Mouse (Mus musculus): ENCODE measurements around the gene Pald1. TPM values are rescaled to one million over a fixed set of nuclear protein-coding genes. Genes with fewer than 3 reads are reported as not detected.

Pald1 gene
- total RNA-seq, 1 experiment from 2014 or later: not detected

DNA sequence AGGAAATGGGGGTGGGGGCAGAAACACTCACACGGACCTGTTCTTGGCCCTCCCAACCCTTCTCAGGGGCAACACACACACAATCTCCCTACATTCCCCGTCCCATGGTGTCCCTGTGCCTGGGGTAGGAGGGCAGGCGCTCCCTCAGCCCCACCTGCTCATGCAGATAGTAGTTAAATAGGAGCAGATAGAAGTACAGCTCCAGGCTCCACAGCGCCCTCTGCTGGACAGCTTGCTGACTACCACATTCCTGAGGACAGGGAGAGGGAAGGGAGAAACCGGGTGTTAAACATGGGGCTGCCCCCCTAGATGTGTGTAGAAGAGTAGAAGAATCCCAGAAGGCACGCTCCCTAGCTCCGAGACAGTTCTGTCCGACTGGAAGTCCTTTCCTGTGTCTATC is 39.4 kb downstream of the Pald1 start:
- ATAC-seq (ENCODE audit: extremely low read depth, insufficient number of reproducible peaks, low FRiP score, poor library complexity, severe bottlenecking): no peak

DNA sequence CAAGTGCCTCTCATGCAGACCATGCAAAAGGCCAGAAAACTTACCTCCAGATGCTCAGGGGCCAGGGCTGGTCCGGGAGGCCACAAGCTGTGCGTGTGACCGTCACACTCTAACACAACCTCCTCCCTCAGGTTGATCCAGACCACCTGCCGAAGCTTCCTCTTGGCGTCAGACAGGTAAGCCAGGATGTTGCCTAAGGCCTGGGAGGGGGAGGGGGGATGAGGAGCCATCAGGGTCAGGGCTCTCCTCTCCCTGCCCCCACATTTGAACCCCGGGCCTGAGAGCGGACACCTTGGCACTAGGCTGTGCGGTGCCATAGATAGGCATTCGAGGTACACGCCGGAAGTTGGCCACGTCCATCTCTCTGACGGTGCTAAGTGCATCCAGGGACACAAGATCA is 40.6 kb downstream of the Pald1 start:
- ATAC-seq (ENCODE audit: extremely low read depth, insufficient number of reproducible peaks, low FRiP score, poor library complexity, severe bottlenecking): no peak

DNA sequence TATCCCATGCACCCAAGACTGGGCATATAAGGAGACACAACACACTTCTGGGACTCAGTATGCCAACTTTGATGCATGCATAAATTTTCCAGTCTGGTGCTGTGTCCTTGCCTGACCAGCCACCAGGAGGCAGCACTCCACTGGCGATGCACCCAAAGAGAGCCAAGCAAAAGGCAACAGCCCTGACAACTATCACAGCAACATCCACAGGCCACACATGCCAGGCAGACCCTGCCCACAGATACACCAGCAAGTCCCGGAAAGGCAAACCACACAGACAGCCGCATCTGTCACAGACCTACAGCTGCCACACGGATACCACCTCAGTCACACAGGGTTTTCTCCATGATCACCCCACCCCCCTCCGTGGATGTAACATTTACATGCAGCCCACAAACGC is 41.8 kb downstream of the Pald1 start:
- 0 out of 2 replicates have a peak, but pooled peaks have one; percentile 24 for ATAC-seq (ENCODE audit: extremely low read depth, insufficient number of reproducible peaks, low FRiP score, poor library complexity, severe bottlenecking)

DNA sequence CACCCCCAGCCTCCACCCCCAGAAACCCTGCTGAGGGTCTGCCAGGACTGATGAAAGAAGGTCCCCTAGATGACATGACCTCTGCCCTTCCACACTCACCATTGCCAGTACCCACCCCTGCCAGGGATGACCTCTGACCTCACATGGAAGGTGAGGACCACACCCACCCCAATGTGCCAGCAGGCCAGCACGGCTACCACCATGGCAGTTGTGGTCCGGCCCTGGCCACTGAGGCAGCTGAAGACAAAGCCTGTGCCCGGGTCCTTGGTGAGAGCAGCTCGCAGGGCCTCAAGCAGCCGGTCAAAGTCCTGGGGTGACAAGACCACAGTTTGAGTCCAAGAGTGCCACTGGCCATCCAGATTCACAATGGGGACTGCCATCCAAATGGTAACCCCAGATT is 42.3 kb downstream of the Pald1 start:
- ATAC-seq (ENCODE audit: extremely low read depth, insufficient number of reproducible peaks, low FRiP score, poor library complexity, severe bottlenecking): no peak

DNA sequence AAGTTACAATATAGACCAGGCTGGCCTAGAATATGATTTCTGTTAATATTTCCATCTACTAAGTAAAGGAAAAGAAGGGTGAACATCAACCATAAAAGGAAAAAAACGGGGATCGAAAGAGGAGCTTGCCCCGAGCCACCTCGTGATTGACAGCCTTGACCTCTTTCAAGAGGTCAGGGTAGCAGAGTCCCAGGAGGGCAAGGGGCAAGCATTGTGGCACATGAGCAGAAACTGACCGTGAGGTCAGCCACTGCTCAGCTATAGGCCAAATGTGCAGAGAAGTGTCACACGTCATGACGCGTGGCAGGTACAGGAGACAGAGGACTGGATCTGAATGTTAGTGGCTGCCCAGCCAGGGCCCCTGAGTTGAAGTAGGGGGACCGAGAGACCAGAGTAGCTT is 43.1 kb downstream of the Pald1 start:
- ATAC-seq (ENCODE audit: extremely low read depth, insufficient number of reproducible peaks, low FRiP score, poor library complexity, severe bottlenecking): no peak

DNA sequence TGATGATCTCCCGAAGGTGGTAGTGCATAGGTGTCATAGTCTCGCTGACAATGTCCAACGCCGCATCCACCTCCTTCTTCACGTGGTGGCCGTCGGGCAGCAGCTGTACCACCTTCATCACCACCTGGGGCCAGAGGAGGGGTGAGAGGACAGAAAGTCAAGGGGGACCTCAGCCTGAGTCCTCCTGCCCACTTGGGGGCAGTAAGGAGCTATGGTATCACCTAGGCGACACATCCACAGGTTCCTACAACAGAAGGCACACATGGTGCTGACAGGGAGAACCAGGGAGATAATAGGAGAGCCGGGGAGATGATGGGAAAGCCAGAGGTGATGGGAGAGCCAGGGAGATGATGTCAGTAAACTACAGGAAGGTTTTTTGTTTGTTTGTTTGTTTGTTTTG is 44.1 kb downstream of the Pald1 start:
- no peak for ATAC-seq (ENCODE audit: extremely low read depth, insufficient number of reproducible peaks, low FRiP score, poor library complexity, severe bottlenecking)

DNA sequence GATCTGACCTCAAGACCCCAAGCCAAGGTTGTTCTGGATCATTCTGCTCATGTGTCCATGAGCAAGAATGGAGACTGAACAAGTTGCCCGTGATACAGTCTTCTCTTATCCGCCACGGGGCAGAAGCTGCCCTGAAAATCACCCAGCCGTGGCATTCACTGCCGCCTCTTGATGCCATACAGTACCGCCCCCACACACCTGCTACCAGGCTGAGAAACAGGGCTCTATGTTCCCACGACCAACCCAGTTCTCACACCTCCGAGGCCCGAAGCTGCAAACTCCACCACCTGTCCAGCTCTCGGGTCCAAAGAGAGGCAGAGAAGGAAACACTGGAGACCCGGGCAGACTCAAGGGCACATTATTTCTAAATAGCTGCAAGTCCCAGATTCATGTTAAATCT is 45.7 kb downstream of the Pald1 start:
- no peak for ATAC-seq (ENCODE audit: extremely low read depth, insufficient number of reproducible peaks, low FRiP score, poor library complexity, severe bottlenecking)

DNA sequence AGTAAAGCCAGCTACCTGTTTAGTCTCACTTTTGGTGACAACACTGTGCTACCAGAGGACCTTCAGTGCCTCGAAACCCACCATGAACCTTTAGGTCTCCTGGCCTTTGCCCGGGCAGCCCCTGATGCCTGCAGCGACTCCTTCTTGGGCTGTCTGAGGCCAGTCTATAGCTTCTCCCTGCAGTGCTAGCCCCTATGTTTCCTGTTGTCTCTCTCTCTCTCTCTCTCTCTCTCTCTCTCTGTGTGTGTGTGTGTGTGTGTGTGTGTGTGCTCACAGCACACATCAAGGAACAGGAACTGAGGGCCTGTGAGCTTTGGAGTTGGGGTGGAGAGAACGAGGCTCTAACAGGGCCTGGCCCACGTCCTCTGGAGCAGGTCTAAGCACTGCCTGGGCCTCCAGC is 46.7 kb downstream of the Pald1 start:
- ATAC-seq (ENCODE audit: extremely low read depth, insufficient number of reproducible peaks, low FRiP score, poor library complexity, severe bottlenecking): no peak

DNA sequence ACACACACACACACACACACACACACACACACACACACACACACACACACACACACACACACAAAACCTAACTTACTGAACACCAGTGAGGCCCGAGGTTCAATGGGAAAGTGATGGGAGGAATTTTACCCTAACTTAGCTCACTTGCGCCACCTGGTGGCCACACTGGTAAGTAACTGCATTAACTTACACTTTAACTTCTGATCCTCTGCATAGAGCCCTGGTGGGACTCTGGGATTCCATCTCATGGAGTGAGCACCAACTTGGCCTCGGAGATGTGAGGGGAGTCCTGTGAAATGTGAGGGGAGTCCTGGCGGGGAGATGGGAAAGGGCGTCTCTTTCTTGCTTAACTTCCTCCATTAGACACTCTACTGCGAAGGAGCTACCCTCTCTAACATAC is 47.2 kb downstream of the Pald1 start:
- peak; percentile 41; the same call in 1 of the 2 replicates for ATAC-seq (ENCODE audit: extremely low read depth, insufficient number of reproducible peaks, low FRiP score, poor library complexity, severe bottlenecking)

DNA sequence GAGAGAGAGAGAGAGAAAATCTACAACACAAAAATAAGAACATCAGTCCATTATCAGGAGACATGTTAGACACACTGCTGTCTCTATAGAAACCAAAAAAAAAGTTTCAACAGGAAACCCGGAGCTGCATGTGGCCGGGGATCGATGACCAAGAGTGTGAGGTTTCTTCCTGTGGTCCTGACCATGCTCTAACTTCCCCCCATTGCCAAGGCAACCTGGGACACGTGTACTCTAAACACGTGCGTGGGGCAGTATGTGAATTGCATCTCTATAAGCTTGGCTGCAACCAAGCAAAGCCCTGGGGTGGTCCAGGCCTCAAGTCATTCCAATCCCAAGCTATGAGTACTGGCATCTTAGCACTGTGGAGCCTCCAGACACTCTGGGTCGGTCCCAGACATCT is 48.8 kb downstream of the Pald1 start:
- ATAC-seq (ENCODE audit: extremely low read depth, insufficient number of reproducible peaks, low FRiP score, poor library complexity, severe bottlenecking): no peak; the same call in 1 of the 2 replicates

DNA sequence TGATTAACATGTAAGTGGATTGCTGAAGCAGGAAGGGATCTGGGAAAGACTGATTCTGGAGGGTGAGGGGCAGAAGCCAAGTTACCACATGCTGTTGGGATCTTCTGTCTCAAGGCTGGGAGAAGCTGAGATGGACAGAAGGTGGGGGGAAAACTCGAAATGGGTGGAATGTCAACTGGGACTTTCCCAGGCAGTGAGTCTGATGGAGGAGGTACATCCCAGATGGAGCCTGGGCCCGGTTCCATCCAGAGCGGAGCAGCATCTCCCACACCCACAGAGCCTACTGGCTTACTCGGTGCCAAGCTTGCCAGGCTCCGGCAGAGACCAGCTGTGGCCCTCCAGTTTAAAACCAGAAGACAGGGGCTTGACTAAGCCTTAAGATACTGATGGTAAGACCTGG is 52.3 kb downstream of the Pald1 start:
- ATAC-seq (ENCODE audit: extremely low read depth, insufficient number of reproducible peaks, low FRiP score, poor library complexity, severe bottlenecking): no peak

DNA sequence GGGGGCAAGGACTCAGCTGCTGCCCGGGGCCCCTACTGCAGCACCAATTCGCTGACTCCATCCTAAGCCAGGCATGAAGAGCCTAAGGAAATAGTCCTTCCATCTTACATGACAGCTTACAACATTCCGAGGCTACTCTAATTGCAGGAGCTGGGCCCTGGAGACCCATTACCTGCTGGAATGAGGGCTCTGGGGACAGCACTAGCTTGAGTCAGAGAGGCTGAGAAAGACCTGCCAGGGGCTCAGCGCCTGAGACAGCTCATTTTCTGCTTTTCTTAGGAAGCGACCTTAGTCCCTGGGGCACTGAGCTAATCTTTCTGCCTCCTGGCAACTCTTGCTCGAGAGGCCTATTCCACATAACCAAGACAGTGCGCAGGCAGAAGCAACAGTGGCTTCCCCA is 54.4 kb downstream of the Pald1 start:
- no peak for ATAC-seq (ENCODE audit: extremely low read depth, insufficient number of reproducible peaks, low FRiP score, poor library complexity, severe bottlenecking)

DNA sequence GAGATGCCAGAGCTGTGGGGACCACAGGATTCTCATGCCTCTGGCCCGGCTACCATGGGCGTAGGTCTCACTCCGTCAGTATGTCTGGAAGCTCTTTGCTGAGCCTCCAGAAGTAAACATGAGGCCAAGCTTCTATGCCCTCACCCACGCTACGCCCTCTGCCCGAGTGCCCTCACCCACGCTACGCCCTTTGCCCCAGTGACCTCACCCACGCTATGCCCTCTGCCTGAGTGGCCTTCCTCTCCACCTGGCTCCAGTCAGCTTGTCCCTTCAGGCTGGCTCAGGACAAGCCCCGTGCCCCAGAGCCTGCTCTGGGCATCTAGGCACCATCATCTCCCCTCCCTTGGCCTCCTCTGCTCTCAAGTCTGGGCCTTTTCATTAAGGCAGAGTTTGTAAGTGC is 55.8 kb downstream of the Pald1 start:
- no peak for ATAC-seq (ENCODE audit: extremely low read depth, insufficient number of reproducible peaks, low FRiP score, poor library complexity, severe bottlenecking)

DNA sequence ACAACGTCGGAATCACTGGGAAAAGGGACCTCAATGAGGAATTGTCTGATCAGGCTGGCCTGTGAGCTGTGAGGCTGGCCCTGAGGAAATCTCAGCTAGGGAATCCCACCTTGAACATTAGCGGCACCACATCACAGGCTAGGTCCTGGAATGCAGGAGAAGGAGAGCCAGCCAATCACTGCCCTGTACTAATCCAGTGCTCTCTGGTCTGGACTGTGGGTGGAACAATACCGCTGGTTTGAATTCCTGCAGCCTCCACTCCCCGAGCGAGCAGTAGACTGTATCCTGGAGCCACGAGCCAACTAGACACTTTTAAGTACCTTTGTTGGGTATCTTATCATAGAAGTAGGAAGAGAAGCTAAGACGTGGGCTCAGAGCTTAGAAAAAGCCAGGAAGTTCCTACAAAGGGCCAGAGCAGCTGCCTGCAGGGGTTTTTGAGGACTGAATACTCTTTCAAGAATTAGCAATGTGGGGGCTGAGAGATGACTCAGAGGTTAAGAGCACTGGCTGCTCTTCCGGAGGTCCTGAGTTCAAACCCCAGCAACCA is 57.5 kb downstream of the Pald1 start:
- no peak for ATAC-seq (ENCODE audit: extremely low read depth, insufficient number of reproducible peaks, low FRiP score, poor library complexity, severe bottlenecking)

DNA sequence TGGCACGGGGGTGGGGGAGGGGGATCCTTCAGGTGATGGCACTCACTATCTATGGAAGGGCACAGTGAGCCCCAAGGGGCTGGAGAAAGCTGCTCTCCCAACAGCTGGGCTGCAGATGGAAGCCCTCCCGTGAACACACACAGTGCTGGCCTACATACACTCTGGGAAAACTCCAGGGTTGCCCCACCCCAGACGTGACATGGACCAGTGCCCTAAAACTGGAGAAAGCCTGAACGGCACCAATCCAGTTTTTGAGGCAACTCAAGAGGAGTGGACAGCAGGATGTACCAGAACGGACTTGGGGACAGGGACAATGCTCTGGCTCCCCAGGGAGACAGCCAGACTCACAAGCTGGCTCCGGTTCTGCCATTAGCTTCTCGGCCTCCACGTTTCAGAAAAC is 58.6 kb downstream of the Pald1 start:
- no peak for ATAC-seq (ENCODE audit: extremely low read depth, insufficient number of reproducible peaks, low FRiP score, poor library complexity, severe bottlenecking)

DNA sequence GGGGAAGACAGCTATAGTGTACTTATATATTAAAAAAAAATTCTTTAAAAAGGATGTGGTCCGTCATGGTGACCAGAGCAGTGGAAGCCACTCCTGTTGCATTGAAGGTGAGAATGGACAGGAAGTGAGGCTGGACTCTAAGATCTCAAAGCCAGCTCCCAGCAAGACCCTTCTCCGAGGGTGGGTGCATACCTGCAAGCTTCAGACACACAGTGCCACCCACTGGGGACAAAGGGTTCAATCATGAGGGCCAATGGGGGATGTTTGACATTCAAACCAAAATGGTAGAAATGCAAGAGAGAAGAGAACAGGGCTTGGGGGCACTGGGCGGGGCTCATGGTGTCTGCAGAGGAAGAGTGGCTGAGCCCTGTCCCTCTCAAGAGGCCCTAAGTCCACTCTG is 64.8 kb downstream of the Pald1 start:
- no peak for ATAC-seq (ENCODE audit: extremely low read depth, insufficient number of reproducible peaks, low FRiP score, poor library complexity, severe bottlenecking)

DNA sequence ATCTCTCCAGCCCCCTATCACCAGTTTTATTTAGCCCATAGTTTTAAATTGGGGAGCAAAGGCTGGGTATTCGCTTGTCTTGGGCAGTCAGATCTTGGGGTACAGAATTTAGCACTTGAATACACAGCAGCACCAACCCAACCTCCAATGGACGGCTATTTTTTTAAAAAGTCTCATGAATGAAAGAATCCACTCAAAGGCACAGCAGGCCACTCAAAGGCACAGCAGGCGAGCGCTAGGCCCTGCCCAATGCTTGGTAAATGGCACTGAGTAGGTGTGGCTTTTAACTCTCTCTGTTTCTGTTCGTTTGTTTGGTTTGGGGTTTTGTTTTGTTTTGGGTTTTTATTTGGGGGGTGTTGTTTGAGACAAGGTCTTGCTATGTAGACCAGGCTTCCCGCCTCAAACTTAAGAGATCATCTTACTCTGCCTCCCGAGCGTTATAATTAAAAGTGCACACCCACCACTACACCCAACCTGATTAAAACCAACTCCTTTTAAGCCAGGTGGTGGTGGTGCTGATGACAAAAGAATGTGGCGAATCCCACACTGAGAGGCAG is 67.9 kb downstream of the Pald1 start:
- no peak for ATAC-seq (ENCODE audit: extremely low read depth, insufficient number of reproducible peaks, low FRiP score, poor library complexity, severe bottlenecking)

DNA sequence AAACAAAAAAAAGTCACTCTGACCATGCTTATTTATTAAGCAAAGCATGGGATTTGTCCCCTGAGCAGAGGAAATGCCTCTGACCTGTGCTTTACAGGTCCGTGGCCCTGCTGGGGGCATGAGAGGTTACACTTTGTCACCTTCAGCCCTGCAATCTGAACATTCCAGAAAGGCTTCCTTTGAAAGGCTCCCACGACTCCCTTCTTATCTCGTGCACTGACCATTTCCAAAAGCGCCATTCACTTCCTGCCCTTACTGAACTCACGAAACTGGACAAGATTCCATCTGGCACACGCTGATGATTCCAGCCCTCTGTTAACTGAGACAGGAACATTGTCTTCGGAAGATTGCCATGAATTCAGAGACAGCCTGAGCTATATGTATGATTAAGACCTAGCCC is 69.6 kb downstream of the Pald1 start:
- no peak for ATAC-seq (ENCODE audit: extremely low read depth, insufficient number of reproducible peaks, low FRiP score, poor library complexity, severe bottlenecking)

DNA sequence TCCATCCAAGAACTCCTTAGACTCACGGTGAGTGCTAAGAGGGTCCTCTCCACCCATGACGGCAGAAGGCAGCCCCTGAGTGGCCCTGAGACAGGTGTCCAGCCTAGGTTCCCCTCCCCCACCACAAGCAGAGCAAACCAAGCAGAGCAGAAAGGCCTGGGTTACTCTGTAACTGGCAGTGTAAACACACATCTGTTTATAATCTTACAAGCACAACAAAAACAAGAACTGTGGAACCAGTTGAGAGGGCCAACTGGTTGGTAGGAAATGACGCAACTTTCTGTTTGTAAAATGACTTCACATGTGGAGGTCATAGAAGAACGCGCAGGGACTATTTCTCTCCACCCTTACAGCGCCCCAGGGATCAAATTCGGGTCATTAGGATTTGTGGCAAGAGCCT is 70.6 kb downstream of the Pald1 start:
- no peak for ATAC-seq (ENCODE audit: extremely low read depth, insufficient number of reproducible peaks, low FRiP score, poor library complexity, severe bottlenecking)

DNA sequence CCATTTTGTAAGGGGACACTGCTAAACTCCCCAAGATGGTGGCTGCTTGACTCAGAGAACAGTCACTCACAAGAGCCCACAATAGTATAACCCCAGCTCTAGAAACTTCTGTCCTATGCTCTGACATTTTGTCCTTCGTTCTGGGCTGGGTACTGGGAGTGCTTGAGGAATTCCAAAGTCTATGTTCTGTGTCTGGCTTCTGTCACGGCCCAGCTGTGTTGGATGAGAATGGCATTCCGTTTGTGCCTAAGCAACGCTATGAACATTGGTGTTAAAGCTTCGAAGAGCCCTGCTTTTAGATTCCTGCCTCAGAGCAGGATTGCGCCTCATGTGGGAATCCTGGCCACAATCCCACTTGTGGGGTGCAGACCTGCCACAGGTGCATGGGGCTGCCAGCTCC is 71.2 kb downstream of the Pald1 start:
- no peak for ATAC-seq (ENCODE audit: extremely low read depth, insufficient number of reproducible peaks, low FRiP score, poor library complexity, severe bottlenecking)

DNA sequence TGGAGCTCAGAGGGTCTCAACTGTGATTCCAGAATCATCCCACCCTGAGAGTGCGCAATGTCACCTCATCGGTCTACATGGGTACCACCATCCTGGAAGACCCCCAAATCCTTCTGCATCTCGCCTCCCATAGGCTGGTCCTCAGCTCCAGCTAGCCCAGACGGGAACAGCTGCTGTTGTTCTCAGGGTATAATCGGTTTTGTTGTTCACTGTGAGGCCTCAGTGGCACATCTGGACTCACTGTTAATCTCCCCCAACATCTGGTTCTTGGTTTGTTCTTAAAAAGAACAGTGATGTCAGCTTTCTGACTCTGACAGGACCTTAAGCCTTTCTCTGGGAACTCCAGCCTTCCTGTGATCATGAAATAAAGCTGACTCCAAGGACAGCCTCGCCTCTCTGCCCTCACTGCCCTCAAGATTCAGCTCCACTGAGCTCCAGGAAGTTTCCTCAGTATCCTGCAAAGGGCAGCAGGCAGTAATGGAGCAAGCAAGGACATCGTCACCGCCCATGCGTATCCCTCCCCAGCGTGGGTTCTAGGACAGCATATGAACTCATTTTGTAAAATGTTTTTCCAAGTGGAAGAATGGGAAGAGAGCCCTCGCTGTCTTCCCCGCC is 74.5 kb downstream of the Pald1 start:
- no peak for ATAC-seq (ENCODE audit: extremely low read depth, insufficient number of reproducible peaks, low FRiP score, poor library complexity, severe bottlenecking)

Data from neutrophil, adult 5-6 weeks (primary cell).